Mouse (Mus musculus): ENCODE data around the gene Themis3. TPM values are rescaled to one million over a fixed set of nuclear protein-coding genes. Genes with fewer than 3 reads are reported as not detected.

The Themis3 gene
- 40.8 and 45.9 TPM in 2 replicates for polyA plus RNA-seq (2012; rRNA removed)

DNA sequence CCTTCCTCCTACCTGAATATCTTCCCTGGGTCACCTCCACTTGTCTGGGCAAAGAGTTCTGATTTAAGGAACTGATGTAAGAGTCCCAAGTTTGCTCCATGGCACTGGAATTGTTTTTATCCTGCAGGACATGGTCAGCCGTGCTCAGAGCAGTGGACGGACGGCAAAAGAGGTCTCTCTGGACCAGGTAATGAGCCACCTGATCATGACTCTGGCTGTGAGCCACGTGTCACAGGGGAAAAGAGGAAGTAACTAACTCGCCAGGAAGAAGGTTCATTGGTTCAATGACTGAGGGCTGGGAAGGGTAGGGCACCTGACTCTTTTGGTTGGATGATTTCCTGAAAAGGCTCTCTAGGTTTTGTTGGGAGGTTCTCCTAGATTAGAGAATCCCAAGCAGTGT, at the start of gene Themis3:
TSS of gene Themis3 (minus strand) at position 187 of the 400 bp plus-strand sequence.
- 29% methylated on average over 5 of the region's 5 CpGs for WGBS
- peak; percentile 82 for DNase-seq (ENCODE audit: low read depth, low spot score)

DNA sequence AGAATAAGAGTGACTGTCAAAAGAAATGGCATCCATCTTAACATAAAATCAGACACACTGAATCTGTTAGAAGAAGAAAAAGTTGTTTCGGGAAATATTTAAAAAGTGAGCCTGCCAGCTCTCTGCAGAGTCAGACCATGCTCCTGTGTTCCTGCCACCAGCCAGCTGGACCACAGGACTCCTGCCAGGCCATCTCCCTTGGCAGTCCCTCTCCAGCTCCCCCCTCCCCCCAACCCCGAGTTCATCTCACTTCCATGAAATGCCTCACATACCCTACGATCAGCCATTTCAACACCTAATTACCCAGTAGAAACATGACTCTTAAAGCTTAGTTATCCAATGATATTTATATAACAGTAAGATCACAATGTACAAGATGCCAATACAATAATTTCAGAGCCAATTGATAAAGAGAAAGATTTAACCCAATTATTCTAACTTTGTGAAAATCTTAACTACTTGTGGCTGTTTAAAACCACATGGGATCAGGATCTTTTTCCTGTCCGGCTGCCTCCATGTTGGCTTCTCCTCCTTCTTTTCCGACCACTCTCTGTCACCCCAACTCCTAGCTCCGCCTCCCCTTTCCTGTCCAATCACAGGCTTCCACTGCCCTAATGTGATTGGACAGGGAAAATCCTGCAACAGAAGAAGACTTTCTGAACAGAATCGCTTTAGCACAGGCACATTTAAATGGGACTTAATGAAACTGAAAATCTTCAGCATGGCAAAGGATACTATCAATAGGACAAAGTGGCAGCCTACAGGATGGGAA, 43.7 kb upstream of the Themis3 start:
- 85% methylated on average over 7 of the region's 7 CpGs for WGBS
- no peak for DNase-seq (ENCODE audit: low read depth, low spot score)

DNA sequence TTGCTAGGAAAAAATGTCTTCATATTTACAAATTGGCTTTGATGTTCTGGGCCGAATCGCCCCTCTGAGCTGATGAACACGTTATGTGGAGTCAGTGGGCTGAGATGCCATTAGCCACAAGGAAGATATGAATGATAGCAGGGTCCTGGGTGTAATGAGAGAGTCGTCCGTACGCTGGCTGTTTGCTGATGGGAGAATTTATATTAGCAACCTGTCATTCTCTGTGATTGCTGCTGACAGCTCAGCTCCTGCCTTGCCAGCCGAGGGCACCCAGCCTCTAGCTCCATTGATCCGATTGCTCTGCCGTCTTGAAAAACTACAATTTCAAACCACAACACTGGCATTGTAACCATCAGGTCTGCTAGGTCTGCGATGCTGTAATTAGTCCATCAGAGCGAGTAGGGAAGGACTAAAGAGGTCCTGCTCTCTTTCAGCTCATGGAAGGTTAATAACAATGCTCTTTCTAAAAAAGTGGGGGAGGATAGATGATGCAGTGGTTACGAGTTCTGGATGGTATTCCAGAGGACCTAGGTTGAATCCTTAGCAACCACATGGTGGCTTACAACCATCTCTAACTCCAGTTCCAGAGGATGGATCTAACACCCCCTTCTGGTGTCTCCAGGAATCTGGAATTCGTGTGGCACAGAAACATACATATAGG, 25.7 kb upstream of the Themis3 start:
- DNase-seq (ENCODE audit: low read depth, low spot score) = no peak
- 80% methylated on average over 13 of the region's 13 CpGs for WGBS

DNA sequence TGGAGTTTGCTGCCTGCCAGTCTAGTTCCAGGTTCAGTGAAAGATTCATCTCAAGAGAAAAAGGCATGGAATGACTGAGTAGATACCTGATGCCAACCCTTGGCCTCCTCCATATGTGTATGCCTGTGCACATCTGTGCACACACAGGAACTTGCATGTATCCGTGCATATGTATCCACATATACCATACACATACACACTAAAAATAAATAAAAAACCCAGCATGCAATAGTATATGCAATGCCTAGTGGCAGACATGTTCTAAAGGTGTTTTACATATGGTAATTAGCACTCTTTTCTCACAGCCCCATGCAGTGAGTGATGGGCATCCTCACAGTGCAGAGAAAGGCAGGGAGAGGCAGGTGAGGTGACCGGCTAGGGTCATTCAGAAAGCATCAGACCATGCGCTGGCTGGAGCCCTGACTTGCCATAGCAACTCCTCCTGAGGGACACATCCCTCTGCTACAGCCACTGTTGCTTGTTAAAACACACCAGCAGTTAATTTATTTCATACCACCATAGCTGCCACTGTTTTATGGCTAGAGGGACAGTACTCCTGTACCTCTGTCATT, 24.9 kb upstream of the Themis3 start:
- no peak for DNase-seq (ENCODE audit: low read depth, low spot score)
- WGBS = 88% methylated on average over 3 of the region's 3 CpGs

DNA sequence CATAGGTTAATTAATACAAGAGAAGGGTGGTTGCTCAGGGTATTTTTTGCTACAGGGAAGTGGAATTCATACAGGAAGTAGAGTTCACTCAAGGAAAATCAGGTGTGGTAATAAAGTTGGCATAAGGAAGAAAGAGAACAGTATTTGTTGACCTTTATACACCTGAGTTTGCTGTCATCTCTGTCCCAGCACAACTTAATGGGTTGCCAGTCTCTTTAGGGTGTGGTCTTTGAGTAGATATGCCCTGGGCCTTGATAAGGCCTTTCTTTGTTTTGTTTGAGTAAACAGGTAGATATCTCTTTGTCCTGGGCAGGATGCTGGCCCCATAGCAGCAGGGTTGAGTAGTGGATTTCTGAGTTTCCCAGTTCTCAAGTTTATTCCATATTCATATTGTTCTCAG, 15.6 kb upstream of the Themis3 start:
- peak; percentile 80 for DNase-seq (ENCODE audit: low read depth, low spot score)

DNA sequence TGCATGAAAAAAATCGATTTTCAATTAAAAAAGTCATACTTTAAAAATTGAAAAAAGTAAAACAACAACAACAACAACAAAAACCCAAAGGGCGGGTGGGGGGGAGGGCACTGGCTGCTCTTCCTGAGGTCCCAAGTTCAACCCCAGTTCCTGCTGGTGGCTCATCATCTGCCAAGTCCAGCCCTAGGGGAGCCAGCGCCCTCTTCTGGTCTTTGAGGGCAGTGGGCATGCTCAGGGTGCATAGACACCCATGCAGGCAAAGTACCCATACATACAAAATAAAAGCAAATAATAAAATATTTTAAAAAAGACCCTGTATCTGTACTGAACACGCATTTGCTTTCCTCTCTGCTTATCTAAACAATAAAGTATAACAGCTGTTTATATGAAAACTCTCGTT, 10.5 kb upstream of the Themis3 start:
- WGBS = 60% methylated on average over 5 of the region's 5 CpGs
- no peak for DNase-seq (ENCODE audit: low read depth, low spot score)

DNA sequence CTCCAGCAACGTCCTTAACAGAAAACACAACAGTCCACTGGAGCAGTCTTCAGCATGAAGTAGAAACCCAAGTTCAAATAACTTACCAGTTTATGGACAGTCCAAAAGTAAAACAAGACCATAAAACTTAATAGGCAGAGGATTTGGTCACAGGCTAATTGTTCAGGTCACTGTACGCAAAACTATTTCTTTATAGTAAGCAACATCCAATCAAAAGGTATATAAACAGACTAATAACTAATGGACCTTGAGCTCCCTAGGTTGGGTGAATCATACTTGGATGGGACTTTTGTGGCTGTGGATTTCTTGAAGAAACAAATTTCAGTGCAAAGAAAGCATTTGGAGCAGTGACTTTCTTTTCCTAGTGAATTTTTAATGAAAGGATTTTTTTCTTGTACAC, 6.8 kb upstream of the Themis3 start:
- DNase-seq (ENCODE audit: low read depth, low spot score) = no peak
- 35% methylated on average over 2 of the region's 2 CpGs for whole genome bisulfite sequencing

DNA sequence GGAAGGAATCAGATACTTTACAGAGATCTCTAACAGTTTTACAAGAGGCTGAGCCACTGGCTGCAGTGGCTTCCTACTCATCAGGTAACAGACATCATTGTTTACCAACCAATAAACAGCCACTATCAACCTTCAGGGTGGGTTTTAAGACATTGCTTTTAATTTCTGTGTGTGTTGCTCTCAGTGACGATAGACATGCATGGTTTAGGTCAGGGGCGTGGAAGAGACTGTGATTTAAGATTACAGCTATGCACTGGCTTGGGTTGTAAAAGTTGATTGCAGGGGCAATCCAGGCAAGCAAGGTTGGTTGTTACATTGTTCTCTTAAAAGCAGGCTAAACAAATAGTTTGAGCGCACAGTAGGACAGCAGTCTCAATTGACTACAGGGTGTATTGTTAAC, 1.4 kb upstream of the Themis3 start:
- DNase-seq (ENCODE audit: low read depth, low spot score) = peak; percentile 67
- 7% methylated on average over 3 of the region's 3 CpGs for WGBS

DNA sequence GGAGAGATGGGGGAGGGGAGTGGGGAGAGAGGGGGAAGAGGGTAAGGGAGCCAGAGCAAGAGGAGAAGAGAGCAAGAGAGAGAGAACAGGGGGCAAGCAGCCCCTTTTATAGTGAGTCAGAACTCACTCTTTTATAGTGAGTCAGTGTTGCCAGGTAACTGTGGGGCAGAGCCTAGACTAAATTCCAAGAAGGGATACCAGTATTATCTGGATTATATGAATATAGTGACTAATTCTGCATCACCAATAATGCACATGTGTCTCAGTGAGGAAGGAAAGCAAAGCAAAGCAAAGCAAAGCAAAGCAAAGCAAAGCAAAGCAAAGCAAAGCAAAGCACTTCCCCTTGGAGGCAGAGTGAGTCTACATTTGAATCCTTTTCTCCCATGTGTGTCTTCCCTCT, 835 bp upstream of the Themis3 start:
- DNase-seq (ENCODE audit: low read depth, low spot score) = no peak

DNA sequence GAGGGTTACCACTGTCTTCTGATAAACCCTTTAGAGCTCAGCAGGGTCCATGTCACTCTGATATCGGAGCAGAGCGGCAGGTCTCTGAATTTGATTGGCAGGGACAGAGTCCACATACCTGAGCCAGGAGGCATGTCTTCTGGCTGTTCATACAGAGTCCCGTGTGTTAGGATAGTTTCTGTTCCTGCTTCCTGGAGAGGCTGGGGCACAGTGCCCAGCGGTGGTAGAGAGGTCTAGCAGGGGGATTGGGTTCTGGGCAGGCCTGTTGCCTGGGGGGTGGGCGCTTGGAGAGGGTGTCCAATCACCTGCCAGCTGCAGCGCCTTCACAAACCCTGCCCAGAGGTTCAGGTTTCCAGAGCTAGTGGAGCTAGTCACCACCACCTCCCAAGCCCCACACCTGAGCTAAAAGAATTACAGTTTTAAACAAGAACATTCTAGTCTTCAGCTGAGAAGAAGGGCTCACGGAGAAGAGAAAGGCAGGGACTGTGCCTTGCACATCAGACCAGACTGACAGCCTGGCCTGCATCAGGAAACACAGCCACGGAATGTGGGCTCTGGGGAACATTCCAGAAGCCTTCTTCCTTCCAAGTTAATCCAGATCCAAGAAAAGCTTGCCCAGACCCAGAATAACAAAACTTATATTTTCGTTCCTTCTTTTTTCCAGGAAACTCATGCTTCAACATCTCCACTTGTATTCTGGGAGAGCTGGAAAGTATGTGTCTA, 3.9 kb downstream of the Themis3 start:
- 26% methylated on average over 9 of the region's 9 CpGs for WGBS

DNA sequence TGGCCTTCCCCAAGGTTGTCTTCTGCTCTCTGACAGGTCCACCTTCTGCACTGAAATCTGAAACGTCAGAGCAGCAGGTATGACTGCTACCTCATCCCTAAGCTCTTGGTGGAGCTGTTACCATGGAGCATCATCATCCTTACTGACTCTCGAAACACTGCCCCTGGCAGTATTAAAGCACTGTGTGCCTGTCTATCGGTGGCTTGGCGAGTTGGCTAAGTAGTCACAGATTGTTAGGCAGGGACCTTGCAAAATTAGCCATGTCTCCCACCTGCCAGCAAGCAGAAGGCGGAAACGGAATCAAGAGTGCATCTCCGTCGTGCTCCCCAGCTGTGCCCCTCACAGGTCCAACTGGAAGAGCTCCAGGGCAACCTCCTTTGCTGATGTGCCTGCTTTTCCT, 4.6 kb downstream of the Themis3 start:
- 26% methylated on average over 8 of the region's 8 CpGs for WGBS
- no peak for DNase-seq (ENCODE audit: low read depth, low spot score)

More for the DNA sequence above, 3.9 kb downstream of the Themis3 start:
- DNase-seq (ENCODE audit: low read depth, low spot score) = no peak

DNA sequence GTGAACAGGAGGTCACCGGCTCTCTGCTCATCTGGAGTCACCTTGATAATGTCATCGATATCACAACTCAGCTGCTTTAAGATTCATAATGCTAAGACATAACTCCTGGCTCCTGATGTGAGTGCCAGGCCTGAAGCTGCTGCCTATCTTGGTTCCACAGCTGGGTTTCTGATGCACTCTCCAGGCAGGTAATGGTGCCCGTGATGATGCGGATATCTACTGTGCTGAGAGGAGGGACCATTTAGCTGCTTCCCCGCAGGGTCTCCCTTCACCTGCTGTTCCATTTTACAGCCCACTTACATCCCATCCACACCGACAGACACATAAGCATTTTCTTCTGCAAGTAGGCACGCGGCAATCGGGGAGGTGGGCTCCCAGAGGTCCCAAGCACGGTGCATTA, 7.7 kb downstream of the Themis3 start:
- 89% methylated on average over 10 of the region's 10 CpGs for WGBS
- DNase-seq (ENCODE audit: low read depth, low spot score) = no peak

DNA sequence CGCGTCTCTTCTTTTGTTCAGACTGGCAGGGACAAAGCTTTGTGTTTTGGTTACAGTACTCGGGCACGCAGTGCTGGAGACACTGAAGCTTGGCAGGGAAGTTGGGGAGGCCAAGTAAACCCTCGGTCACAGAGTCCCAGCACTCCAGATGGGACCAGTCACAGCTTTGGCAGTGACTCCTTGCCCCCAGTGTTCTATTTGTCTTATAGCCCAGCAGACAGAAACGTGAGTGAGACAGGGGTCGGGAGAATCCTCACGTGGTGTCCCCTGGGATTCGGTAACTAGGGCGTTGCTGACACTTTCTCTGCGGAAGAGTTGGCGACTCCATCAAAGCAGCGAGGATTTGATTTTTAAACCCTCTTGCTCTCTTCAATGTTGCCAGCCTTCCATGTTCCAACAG, 8.3 kb downstream of the Themis3 start:
- no peak for DNase-seq (ENCODE audit: low read depth, low spot score)
- 81% methylated on average over 13 of the region's 13 CpGs for WGBS

DNA sequence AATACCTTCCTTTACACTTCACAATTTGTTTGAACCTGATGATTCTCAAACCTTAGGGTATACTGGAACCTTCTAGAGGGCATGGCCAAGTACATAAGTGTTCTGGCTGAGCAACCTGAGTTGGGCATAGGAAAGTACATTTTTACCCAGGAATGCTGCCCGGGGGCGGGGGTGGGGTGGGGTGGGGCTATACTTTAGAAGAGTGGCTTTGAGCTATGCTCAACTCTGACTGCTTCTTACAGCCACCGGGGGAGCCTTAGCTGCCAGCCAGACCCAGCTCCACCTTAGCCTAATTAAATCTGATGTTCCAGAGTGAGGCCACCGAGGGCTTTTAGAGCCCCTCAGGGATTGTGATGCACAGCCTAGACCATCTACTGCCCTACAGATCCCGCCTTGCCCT, 13.4 kb downstream of the Themis3 start:
- WGBS = 72% methylated on average over 5 of the region's 5 CpGs
- no peak for DNase-seq (ENCODE audit: low read depth, low spot score)

DNA sequence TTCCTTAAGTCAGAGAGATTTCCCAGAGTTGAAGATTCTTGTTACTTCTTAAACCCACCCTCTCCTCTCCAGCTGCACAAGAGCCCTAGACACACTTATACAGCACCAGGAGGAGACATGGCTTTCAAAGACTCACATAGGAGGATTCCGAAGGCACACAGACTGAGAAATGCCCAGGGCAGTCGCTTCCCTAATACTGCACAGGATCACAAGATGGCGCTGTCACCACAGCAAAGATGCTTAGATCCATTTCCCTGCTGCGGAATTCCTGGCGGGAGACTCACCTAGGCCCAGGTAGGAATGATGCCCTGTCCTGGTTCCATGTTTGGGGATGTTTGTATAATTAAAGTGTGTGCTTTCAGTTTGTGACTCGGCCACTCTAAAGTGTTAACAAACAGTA, 16.4 kb downstream of the Themis3 start:
- DNase-seq (ENCODE audit: low read depth, low spot score) = no peak
- WGBS = 11% methylated on average over 6 of the region's 6 CpGs

DNA sequence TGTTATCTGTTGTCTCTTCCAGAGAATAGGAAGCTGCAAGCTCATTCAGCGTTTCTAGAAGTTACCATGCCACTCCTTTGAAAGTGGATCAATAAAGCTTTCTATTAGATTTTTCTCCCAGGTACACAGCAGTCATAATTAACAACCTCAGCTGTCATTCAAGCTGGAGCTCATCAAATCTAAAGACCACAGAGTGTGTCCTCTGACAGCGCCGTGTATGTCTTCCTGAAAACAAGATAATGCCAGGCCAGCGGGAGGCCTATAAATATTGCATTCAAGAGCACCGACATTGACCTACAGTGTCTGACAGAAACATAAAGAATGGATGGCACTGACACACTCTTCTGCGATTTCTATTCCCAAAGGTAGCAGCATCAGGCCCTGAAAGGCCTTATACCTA, 16.9 kb downstream of the Themis3 start:
- DNase-seq (ENCODE audit: low read depth, low spot score) = no peak
- 84% methylated on average over 6 of the region's 6 CpGs for WGBS

DNA sequence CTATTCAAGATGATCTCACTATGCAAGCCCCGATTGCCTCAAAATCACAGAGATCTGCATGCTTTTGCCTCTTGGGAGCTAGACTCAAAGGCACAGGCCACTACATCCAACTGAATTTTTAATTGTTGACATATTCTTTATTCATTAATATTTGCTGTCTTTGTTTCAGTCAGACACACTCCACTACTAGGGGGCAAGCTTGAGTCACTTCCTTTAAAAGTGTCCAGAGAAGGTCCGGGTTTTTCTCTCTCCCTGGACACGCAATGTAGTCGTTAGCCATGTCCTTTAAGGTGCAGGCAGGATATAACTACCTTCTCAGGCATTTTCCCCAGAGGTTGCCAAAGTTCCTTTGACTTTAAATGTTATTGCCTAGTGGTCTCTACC, 21.8 kb downstream of the Themis3 start:
- no peak for DNase-seq (ENCODE audit: low read depth, low spot score)

DNA sequence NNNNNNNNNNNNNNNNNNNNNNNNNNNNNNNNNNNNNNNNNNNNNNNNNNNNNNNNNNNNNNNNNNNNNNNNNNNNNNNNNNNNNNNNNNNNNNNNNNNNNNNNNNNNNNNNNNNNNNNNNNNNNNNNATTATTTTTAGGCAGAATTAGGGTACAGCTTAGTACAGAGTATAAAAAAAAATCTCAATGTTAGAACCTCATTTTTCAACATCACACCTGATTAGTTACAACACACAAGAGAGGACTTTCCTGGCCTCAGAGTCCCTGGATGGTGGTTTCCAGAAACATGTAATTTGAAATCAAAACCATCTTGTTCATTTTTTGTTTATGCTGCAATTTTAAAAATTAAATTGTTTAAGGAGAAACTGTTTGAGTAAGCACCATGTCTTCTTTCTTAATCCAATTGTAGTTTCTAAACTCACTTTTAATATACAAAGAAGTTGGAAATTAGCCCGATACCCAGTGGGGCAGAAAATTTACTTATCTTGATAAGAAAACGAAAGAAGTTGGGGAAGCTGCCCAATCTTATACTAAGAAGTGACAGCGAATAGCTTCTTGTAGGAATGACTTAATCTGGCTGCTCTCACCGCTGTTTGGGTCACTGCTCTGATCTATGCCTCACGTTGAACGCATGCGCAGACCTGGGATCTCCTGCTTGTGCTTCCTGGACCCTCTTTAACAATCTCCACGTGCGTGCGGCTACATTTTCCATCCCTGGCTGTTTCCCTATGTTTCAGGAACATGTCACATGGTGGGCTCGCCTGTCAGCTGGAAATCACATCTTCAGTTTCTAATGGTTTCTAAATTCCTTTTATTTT, 22.4 kb downstream of the Themis3 start:
- no peak for DNase-seq (ENCODE audit: low read depth, low spot score)
- WGBS = 81% methylated on average over 11 of the region's 11 CpGs

More for the DNA sequence above, 21.8 kb downstream of the Themis3 start:
- WGBS = 69% methylated on average over 4 of the region's 4 CpGs

DNA sequence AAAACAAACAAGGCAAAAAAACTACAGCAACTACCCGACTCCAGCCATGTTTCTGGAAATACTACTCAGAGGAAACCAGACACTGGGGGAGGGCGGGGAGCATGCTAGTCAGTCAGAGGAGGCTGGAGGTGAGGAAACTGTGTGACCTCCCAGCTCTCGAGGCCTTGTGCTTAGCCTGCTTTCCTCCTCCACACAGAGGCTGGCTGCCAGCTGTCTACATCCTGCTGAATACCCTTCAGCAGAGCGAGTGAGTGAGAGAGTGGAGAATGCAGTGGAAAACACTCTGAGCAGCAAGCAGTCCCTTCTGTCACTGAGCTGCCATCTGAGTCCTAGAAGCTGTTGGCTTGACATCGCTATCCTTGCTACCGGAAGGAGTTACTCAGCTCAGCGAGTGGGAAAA, 30.2 kb downstream of the Themis3 start:
- DNase-seq (ENCODE audit: low read depth, low spot score) = no peak
- WGBS = 67% methylated on average over 7 of the region's 7 CpGs

DNA sequence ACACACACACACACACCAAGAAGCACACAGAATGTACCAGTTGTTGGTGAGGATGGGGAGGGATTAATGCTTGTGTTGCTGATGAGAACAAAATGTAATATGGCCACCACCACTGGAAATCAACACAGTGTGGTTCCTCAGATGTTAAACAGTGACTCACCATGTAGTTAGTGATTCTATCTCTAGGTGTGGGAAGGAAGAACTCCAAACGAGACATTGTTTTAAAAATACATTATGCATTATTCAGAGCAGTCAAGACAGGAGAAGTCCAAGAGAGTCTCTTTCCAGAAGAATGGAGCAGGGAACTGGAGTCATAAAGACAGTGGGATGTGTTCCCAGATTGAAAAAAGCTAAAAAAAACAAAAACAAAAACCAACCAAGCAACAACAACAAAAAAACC, 30.9 kb downstream of the Themis3 start:
- WGBS = 56% methylated on average over 1 of the region's 1 CpGs
- no peak for DNase-seq (ENCODE audit: low read depth, low spot score)

Data from large intestine, adult 2 months (tissue).